Mouse (Mus musculus) midbrain, embryonic 10.5 days (tissue): ENCODE results near the gene Chst2. TPM values are rescaled to one million over a fixed set of nuclear protein-coding genes. Genes with fewer than 3 reads are reported as not detected.

Experiments
- polyA plus RNA-seq: library from polyadenylated mRNA; unstranded; fragments of >200 nt; fragmentation: Nextera tagmentation; extraction: Ambion mirVana; gene quantifications from 2 replicates; pipeline ENCODE4 v1.2.1, GENCODE M21; 2016

The Chst2 gene
- polyA plus RNA-seq, 1 experiment from 2014 or later = 8.8 TPM

Other genes starting within 250 kb of the Chst2 start
- gene U2surp, start 105.3 kb upstream of the Chst2 start, polyA plus RNA-seq = 134 and 139 TPM in 2 replicates
- gene Paqr9, start 152.9 kb upstream of the Chst2 start, polyA plus RNA-seq = 0.17 and 0.19 TPM in 2 replicates
- 2.9 and 3.2 TPM in 2 replicates for gene Pcolce2, start 230.9 kb upstream of the Chst2 start, polyA plus RNA-seq